Mouse (Mus musculus) naive thymus-derived CD4-positive, alpha-beta T cell, adult 2 months (primary cell): Measurements from ENCODE around the gene Alox5ap.
A peak's percentile ranks its signal among the peaks of the same experiment; 100 is the strongest.

Experiments used
- DNase-seq: peaks from one replicate; pipeline ENCODE4 v3.0.0-alpha.2; 2011; ENCODE audit warnings: low read depth

Gene Alox5ap

GRCm38 (mm10) chr5:149314514-149315081, 50.0 kb downstream of the Alox5ap start:
- DNase-seq: no peak

- DNase-seq: no peak
Observed at GRCm38 (mm10) chr5:149316926-149317325, 52.4 kb downstream of the Alox5ap start.

- no peak for DNase-seq
Observed at GRCm38 (mm10) chr5:149319874-149320323, 55.3 kb downstream of the Alox5ap start.

- peak; percentile 86 for DNase-seq
Observed at GRCm38 (mm10) chr5:149320534-149321482, 56.2 kb downstream of the Alox5ap start.

- no peak for DNase-seq
Observed at GRCm38 (mm10) chr5:149321909-149322841, 57.6 kb downstream of the Alox5ap start.

GRCm38 (mm10) chr5:149322938-149323553, 58.5 kb downstream of the Alox5ap start:
- DNase-seq: no peak

- peak; percentile 77 for DNase-seq
Observed at GRCm38 (mm10) chr5:149324739-149325138, 60.2 kb downstream of the Alox5ap start.

- no peak for DNase-seq
Observed at GRCm38 (mm10) chr5:149329098-149329887, 64.7 kb downstream of the Alox5ap start.

GRCm38 (mm10) chr5:149330601-149331000, 66.0 kb downstream of the Alox5ap start:
- no peak for DNase-seq

- DNase-seq: no peak
Observed at GRCm38 (mm10) chr5:149331407-149332143, 67.0 kb downstream of the Alox5ap start.

GRCm38 (mm10) chr5:149332787-149333186, 68.2 kb downstream of the Alox5ap start:
- no peak for DNase-seq

GRCm38 (mm10) chr5:149333941-149334698, 69.6 kb downstream of the Alox5ap start:
- peak; percentile 85 for DNase-seq

- DNase-seq: no peak
Observed at GRCm38 (mm10) chr5:149335009-149335408, 70.4 kb downstream of the Alox5ap start.

GRCm38 (mm10) chr5:149335563-149336238, 71.1 kb downstream of the Alox5ap start:
- peak; percentile 86 for DNase-seq

GRCm38 (mm10) chr5:149337148-149337547, 72.6 kb downstream of the Alox5ap start:
- DNase-seq: no peak
